Comparison of ENCODE assay signal across 8 mouse cellular contexts in genomic region chr9:57439083-57439482, GRCm38 (mm10). TPM values are rescaled to one million over a fixed set of nuclear protein-coding genes. Genes with fewer than 3 reads are reported as not detected.
DNase-seq lines count a peak whose midpoint lies in the region; ATAC-seq and TF ChIP-seq lines count a peak whose summit lies in the region.

No protein-coding gene starts in this region.

- H3K4me2 ChIP-seq in limb, embryonic 11.5 days (ENCODE audit: low read depth, severe bottlenecking), result peak overlapping the region; percentile 69
- H3K4me2 ChIP-seq in stomach, embryonic 14.5 days (replicated peaks; ENCODE audit: low read depth, low read length), result peak overlapping the region; percentile 72

- H3K27ac ChIP-seq in limb, embryonic 11.5 days (replicated peaks; ENCODE audit: low read depth, low read length), result no peak overlapping the region
- H3K27ac ChIP-seq in stomach, embryonic 14.5 days (ENCODE audit: low read length), result no peak overlapping the region

- no peak for TF ChIP-seq CTCF in lung, adult 2 months (IDR thresholded peaks at IDR 0.05; ENCODE audit: insufficient read depth, low read length)

- H3K27me3 ChIP-seq in limb, embryonic 11.5 days (ENCODE audit: control insufficient read depth, insufficient read depth, low read length), result no peaks in the 10 kb centered on the region
- H3K27me3 ChIP-seq in stomach, embryonic 14.5 days (ENCODE audit: control insufficient read depth, insufficient read depth, low read length), result no peaks in the 10 kb centered on the region

- no peaks in the 10 kb centered on the region for H3K36me3 ChIP-seq in limb, embryonic 11.5 days (ENCODE audit: control insufficient read depth, insufficient read depth, low read length)
- peaks cover 4% of the 10 kb centered on the region for H3K36me3 ChIP-seq in stomach, embryonic 14.5 days (ENCODE audit: control insufficient read depth, insufficient read depth, low read length)

- 0 out of 2 replicates have a peak, but pooled peaks cover 4% of the 10 kb centered on the region for H3K4me1 ChIP-seq in limb, embryonic 11.5 days (ENCODE audit: control insufficient read depth, insufficient read depth, low read length)
- 0 out of 2 replicates have a peak, but pooled peaks cover 7% of the 10 kb centered on the region for H3K4me1 ChIP-seq in stomach, embryonic 14.5 days (ENCODE audit: control insufficient read depth, insufficient read depth, low read length)
- peaks cover 2% of the 10 kb centered on the region; the same call in 1 of the 2 replicates for H3K4me1 ChIP-seq in lung, adult 2 months (ENCODE audit: control insufficient read depth, insufficient read depth, low read length)

- peak; percentile 26 for DNase-seq in CD4-positive, CD25-positive, alpha-beta regulatory T cell, adult 2 months (ENCODE audit: low read depth, low spot score)
- peak; percentile 67 for DNase-seq in 3134 (ENCODE audit: extremely low read depth, insufficient read length, low spot score)
- peak; percentile 52 for DNase-seq in fibroblast of lung, adult 2 months (ENCODE audit: low read depth)
- no peak for DNase-seq in limb, embryonic 11.5 days (ENCODE audit: low spot score)
- DNase-seq in frontal cortex, postnatal 36 days (ENCODE audit: low spot score in 2 of 2), result no peak
- DNase-seq in lung, adult 2 months, result no peak

- peak overlapping the region; percentile 72 for H3K9ac ChIP-seq in limb, embryonic 11.5 days (ENCODE audit: low read length)
- peak overlapping the region; percentile 63; the same call in 1 of the 2 replicates for H3K9ac ChIP-seq in stomach, embryonic 14.5 days (replicated peaks; ENCODE audit: low read depth, low read length)

- no peak overlapping the region for H3K4me3 ChIP-seq in limb, embryonic 11.5 days (ENCODE audit: low read depth, low read length)
- H3K4me3 ChIP-seq in stomach, embryonic 14.5 days (ENCODE audit: low read depth, low read length), result peak overlapping the region; percentile 45
- H3K4me3 ChIP-seq in lung, adult 2 months (replicated peaks; ENCODE audit: extremely low read depth, low read depth, low read length), result no peak overlapping the region

- 69% methylated on average over 7 of the region's 7 CpGs for WGBS in limb, embryonic 11.5 days
- 33% methylated on average over 7 of the region's 7 CpGs for WGBS in stomach, embryonic 14.5 days
- WGBS in lung, adult 2 months, result 18% methylated on average over 7 of the region's 7 CpGs

- no peak for TF ChIP-seq POLR2A in lung, adult 2 months (IDR thresholded peaks at IDR 0.05; ENCODE audit: borderline replicate concordance, extremely low read depth, low read depth, low read length)

- no peaks in the 10 kb centered on the region for H3K9me3 ChIP-seq in limb, embryonic 11.5 days (ENCODE audit: control insufficient read depth, low read length)
- no peaks in the 10 kb centered on the region for H3K9me3 ChIP-seq in stomach, embryonic 14.5 days (ENCODE audit: control insufficient read depth, low read depth, low read length)

- no peak for ATAC-seq in CD4-positive, CD25-positive, alpha-beta regulatory T cell, adult 4 months
- ATAC-seq in limb, embryonic 11.5 days (ENCODE audit: insufficient number of reproducible peaks, low FRiP score, low TSS enrichment, low read depth), result no peak
- no peak for ATAC-seq in stomach, embryonic 14.5 days (ENCODE audit: insufficient number of reproducible peaks, insufficient read depth, low FRiP score, low read depth)

RNA-seq across cellular contexts. Expression of gene Ppcdc, which starts 0.8 kb away (rescaled TPM):
- polyA plus RNA-seq in CD4-positive, CD25-positive, alpha-beta regulatory T cell, adult 4 months (2017; shearing (Covaris generic)), result 100 to 1,000 TPM; 157 to 228 TPM
- polyA plus RNA-seq in limb, embryonic 11.5 days (2014; fragmentation: Nextera tagmentation; extraction: Ambion mirVana), result 26.5 and 32.2 TPM in 2 replicates
- 30.1 and 32.7 TPM in 2 replicates for polyA plus RNA-seq in stomach, embryonic 14.5 days (2014; fragmentation: Nextera tagmentation; extraction: Ambion mirVana)
- 30.8 and 36.1 TPM in 2 replicates for polyA plus RNA-seq in lung, adult 2 months (2012; rRNA removed)

RNA-seq across cellular contexts. Expression of gene Scamp5, which starts 28.8 kb away (rescaled TPM):
- under 1 TPM in 1 of 2 experiments, not detected in 1; 0.26 TPM for polyA plus RNA-seq in CD4-positive, CD25-positive, alpha-beta regulatory T cell, adult 4 months (2017; shearing (Covaris generic))
- polyA plus RNA-seq in limb, embryonic 11.5 days (2014; fragmentation: Nextera tagmentation; extraction: Ambion mirVana), result 3.1 and 4.1 TPM in 2 replicates
- polyA plus RNA-seq in stomach, embryonic 14.5 days (2014; fragmentation: Nextera tagmentation; extraction: Ambion mirVana), result 17.9 and 20.0 TPM in 2 replicates
- polyA plus RNA-seq in lung, adult 2 months (2012; rRNA removed), result 10.9 and 12.0 TPM in 2 replicates

Comparison
In these comparisons a context has a peak if more than half of its experiments do, and no peak if none do; other contexts are left out.
1. DNase-seq: peak in CD4-positive, CD25-positive, alpha-beta regulatory T cell, adult 2 months (single experiment), 3134 (single experiment) and fibroblast of lung, adult 2 months (single experiment); none in limb, embryonic 11.5 days (single experiment), frontal cortex, postnatal 36 days (0 of 2) and lung, adult 2 months (single experiment).